Mouse (Mus musculus): ENCODE results near the gene Tmem104. TPM values are rescaled to one million over a fixed set of nuclear protein-coding genes. Genes with fewer than 3 reads are reported as not detected.

Tmem104 gene
- total RNA-seq, 2 experiments from 2014 or later: 10.0 to 10.5 TPM

DNA sequence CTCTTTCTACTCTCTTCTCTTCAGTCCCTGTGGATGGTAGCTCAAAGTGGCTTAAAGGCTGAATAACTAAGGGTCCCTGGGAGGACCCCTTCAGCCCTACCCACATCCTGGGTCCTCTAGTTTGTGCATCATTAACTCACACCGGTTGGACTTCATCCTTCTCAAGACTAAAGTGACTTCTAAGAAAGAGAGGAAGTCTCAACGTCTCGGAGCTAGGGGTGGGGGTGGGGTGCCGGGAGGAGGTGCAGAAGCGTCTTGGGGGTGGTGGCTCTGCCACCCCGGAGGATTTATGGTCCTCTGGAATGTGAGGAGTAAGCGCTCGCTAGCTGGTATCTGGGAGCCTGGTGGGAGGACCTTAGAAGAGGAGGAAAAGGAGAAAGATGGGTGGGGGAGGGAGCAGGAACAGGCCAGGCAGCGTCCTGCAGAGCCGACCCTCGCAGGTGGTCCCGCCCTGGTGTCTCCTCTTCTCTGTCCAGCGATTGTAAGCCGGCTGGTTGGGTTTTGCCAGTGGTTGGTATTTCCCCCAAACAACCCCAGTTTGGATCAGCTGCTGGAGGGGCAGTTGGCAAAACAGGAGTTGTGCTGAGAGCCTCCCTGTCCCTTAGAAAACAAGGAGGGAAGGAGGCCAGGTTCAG is 22.8 kb upstream of the Tmem104 start:
- no peak for DNase-seq (ENCODE audit: low spot score)

DNA sequence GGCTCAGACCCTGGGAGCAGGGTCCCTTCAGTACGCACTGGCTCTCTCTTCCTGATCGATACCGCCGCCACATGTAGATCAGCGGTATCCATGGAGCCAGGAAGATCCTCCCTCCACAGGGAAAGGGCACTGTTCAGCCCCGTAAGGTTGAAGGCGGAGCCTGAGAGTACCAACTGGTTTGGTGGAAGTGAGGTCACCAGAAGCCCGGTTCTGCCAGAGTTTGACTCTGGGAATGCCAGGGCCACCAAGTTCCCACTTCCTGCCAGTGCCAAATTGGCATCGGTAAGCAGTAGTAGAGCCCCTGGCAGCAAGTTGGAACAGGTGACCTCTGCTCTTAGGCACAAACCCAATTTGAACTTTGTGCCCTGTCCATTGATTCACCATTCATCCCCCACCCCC is 22.3 kb upstream of the Tmem104 start:
- intact Hi-C loops (cut with DNase I): no loop called here
- DNase-seq (ENCODE audit: low spot score): no peak

More for the DNA sequence above, 22.8 kb upstream of the Tmem104 start:
- intact Hi-C loops (cut with DNase I): no loop called here

DNA sequence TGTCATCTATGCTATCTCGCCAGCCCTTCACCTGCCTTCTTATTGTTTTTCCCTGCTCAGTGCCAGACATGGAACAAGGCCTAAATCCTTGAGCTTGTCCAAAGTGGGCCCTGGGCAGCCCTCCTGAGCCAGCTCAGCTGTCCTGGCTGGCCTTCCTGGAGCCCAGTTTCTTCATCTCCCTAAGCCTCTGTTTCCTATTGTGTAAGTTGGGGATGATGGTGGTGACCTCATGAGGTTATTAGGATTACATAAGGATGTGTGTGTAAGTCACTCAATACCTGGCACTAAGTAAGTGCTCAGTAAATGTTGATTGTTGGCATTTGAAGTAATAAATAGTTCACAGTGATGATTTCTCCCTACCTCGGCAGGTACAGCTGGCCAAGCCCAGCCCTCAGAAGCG is 20.5 kb upstream of the Tmem104 start:
- intact Hi-C loops (cut with DNase I): no loop called here
- DNase-seq (ENCODE audit: low spot score): no peak

- intact Hi-C loops (cut with DNase I): no loop called here
- DNase-seq (ENCODE audit: low spot score): no peak
Observed at GRCm38 (mm10) chr11:115167631-115168249, 19.5 kb upstream of the Tmem104 start.

GRCm38 (mm10) chr11:115169430-115169829 is 17.9 kb upstream of the Tmem104 start:
- intact Hi-C loops (cut with DNase I): no loop called here
- DNase-seq (ENCODE audit: low spot score): no peak

GRCm38 (mm10) chr11:115171125-115171524 is 16.2 kb upstream of the Tmem104 start:
- intact Hi-C loops (cut with DNase I): no loop called here
- no peak for DNase-seq (ENCODE audit: low spot score)

DNA sequence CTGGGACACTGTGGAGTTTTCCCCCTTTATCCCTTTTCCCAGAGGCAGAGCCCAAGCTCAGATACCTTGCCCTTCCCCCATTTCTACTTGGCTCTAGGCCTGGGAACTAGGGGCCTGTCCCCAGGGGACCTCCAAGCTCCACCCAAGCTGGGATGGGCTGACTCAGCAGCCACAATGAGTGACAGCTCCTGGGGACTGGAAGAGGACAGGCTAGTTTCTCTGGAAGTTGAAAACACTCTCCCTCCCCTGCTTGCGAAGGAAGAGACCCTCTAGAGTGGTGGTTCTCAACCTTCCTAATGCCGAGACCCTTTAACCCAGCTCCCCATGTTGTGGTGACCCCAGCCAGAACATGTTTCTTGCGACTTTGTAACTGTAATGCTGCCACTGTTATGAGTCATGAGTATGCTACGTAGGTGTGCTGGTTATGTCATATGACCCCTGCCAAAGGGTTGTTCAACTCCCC is 14.4 kb upstream of the Tmem104 start:
- no peak for DNase-seq (ENCODE audit: low spot score)
- intact Hi-C loops (cut with DNase I): no loop called here

- intact Hi-C loops (cut with DNase I): no loop called here
Observed at GRCm38 (mm10) chr11:115173549-115174339, 13.5 kb upstream of the Tmem104 start.

DNA sequence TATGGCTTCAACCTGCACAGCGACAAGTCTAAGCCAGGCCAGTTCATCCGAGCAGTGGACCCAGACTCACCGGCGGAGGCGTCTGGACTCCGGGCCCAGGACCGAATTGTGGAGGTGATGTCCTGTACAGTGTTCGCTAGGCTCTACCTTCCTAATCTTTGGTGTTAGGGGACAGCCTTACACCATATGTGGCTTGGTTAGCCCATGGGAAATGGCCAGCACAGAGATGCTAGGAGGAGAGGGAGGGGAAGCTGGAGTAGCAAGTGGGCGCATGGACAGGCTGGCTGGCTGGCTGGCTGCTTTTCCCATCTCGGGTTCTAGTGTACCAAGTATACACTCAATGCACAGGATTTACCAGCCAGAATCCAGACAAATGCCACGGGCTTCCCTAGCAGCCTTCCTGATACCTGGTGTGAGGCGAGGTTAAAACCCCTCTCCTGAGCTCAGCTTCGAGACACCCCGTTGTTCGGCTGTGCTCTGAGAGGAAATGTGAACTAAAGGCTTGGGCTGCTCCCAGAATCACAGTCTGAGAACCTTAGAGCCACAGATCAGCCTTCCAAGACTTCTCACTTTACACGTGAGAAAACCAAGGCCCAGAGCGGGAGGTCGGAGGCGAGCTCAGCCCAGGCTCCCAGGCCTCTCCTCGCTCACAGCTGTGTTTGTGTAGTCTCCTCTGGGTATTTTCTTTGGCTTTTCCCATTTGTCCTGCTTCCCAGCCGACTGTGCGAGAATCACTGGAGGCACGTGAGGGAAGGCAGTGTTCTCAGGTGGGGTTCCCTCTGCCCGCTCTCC is 10.7 kb upstream of the Tmem104 start:
- no peak for DNase-seq (ENCODE audit: low spot score)
- intact Hi-C loops (cut with DNase I): no loop called here

More at GRCm38 (mm10) chr11:115173549-115174339, 13.5 kb upstream of the Tmem104 start:
- no peak for DNase-seq (ENCODE audit: low spot score)

DNA sequence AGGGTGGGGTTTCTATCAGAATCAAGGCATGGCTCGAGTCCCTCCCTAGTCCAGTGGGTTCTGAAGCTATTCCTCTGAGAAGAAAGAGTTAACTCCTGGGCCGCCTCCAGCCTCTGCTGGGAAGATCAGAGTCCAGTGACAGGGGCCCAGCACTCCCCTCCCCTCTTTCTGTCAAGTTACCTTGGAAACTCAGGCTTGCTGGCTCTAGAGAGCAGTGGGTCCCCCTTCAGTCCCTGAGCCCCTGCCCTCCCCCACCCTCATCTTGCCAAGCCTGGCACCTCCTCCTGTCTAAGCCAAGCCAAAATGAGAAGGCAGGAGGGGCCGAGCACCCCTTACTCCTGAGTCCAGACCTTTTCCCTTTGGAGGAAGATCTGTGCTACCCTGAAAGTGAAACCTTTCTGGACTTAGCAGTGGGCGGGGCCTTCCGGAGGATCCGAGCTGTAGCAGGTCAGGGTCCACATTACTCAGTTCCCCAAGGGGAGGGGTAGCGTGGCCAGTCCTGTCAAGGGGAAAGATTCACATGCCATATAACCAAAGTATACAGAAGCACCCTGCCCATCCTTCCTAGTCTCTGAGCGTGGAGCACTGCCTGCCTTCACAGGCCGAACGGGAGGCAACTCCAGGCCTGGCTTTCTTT is 9.6 kb upstream of the Tmem104 start:
- no peak for DNase-seq (ENCODE audit: low spot score)

GRCm38 (mm10) chr11:115178766-115179165 is 8.5 kb upstream of the Tmem104 start:
- no peak for DNase-seq (ENCODE audit: low spot score)
- intact Hi-C loops (cut with DNase I): no loop called here

More for the DNA sequence above, 9.6 kb upstream of the Tmem104 start:
- intact Hi-C loops (cut with DNase I): no loop called here

DNA sequence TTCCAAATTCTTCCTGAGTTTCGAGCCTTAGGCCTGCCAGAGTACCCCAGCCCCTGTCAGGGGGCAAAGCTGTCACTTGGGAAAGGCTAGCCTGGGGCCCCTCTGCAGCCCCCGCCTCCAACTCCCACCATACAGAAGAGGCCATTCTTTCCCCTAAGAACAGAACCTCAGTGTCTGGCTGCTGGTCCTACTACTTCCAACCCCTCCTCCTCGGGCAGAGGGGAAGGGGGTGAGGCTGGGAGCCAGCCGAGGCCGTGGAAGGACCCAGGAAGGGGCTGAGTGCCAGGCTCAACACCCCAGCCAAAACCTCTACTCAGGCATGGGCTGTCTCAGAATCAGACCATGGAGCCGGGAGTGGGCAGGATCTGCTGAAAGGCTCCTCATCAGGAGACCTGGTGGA is 8.1 kb upstream of the Tmem104 start:
- intact Hi-C loops (cut with DNase I): no loop called here
- no peak for DNase-seq (ENCODE audit: low spot score)

- intact Hi-C loops (cut with DNase I): loop anchor here (5.0 kb wide), 1 partner anchor 98 kb away; no protein-coding TSS in a partner anchor
Observed at GRCm38 (mm10) chr11:115179881-115180280, 7.4 kb upstream of the Tmem104 start.

GRCm38 (mm10) chr11:115181913-115182638 is 5.2 kb upstream of the Tmem104 start:
- intact Hi-C loops (cut with DNase I): loop anchor here (5.0 kb wide), 1 partner anchor 100 kb away; no protein-coding TSS in a partner anchor
- DNase-seq (ENCODE audit: low spot score): no peak

More at GRCm38 (mm10) chr11:115179881-115180280, 7.4 kb upstream of the Tmem104 start:
- DNase-seq (ENCODE audit: low spot score): no peak

DNA sequence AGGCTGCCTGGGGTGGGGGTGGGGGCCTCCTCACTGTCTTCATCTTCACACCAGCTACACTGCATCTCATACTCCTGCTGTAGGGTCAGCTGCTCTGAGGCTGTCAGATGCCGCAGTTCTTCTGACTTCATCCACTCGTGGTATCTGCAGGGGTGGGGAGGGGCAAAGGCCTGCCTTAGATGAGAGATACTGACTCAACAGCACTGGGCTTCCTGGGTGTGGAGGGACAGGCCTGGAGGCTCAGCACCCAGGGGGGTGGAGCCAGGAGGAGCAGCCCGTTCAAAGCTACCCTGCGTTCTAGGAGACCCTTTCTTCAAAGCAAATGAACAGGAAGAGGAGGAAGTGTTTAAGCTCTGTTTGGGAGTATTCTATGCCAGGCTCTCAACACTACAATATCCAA is 2.3 kb upstream of the Tmem104 start:
- no peak for DNase-seq (ENCODE audit: low spot score)
- intact Hi-C loops (cut with DNase I): loop anchor here (5.0 kb wide), 1 partner anchor 103 kb away; no protein-coding TSS in a partner anchor

DNA sequence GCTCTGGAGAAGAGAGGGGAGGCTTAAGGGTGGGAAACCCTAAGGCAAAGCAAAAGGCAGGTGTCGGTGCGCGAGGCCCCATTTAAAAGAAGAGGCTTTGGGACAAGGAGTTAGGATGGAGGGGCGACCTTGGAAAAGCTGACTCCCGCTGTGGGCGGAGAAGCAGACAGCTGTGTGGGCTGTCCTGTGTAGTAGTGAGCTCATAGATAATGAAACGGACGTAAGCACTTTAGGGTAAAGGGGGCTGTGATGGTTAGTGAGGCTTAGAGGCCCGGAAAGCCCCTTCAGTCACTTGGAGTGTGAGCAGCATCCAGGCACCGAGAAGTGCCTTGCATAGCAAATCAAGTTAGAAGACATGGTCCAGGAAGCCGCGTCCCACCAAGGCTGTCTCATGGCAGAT is 406 bp downstream of the Tmem104 start, which contains the start of gene Nat9:
Gene Nat9, minus strand, starts transcription at position 167 of the 400 bp plus-strand sequence.
- intact Hi-C loops (cut with DNase I): no loop called here
- DNase-seq (ENCODE audit: low spot score): no peak

- intact Hi-C loops (cut with DNase I): no loop called here
- no peak for DNase-seq (ENCODE audit: low spot score)
Observed at GRCm38 (mm10) chr11:115188539-115189231, 1.4 kb downstream of the Tmem104 start.

DNA sequence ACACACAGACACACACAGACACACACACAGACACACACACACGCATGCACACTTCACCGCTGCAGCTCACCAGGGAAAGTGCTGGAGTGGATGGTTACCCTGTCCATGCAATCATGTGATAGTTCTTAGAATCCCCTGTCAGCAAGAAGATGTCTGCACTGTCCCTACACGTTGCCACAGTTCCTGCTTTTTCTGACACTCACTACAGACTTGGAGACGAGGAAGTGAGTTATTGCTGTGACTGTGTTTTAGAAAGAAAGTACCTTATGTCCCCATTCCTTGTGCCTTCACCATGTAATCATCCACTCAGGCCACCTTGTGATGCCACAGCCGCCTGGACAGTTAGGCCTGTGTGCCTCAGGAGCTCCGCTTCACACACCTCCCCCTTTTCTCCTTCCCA is 2.0 kb downstream of the Tmem104 start:
- no peak for DNase-seq (ENCODE audit: low spot score)
- intact Hi-C loops (cut with DNase I): no loop called here

Data from heart, postnatal 25 days (tissue).